Mouse (Mus musculus) lung, postnatal 14 days (tissue): ENCODE measurements around the gene Wdr66.
A peak's percentile ranks its signal among the peaks of the same experiment; 100 is the strongest.
"Not testable (repeated sequence)": the region's sequence is repeated elsewhere in the genome, so short reads cannot be mapped to it uniquely, and the experiment has no call there.

Source experiments
- DNase-seq: peaks from one replicate; pipeline ENCODE4 v3.0.0; 2021

Wdr66 gene

DNA sequence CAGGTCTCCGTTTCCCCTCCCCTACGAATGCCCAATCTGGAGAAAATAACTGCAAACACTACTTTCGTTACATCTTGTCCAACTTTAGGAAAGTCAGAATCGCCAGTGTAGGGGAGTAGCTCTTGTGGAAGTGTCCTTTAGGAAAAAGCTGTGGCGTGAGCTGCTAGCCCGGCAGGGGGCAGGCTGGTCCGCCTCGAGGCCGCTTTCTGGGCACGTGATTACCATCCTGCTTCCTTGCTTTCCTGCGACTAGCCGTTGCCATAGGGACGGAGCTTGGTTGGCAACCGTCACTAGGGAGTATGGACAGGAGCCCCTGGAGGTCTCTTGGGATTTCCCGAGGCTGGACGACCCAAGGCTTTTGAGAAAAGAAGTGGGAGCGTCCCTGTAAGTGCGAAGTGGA is at the start of gene Wdr66:
TSS of gene Wdr66 (plus strand) at position 269 of the 400 bp plus-strand sequence.
- DNase-seq = peak; percentile 84

DNA sequence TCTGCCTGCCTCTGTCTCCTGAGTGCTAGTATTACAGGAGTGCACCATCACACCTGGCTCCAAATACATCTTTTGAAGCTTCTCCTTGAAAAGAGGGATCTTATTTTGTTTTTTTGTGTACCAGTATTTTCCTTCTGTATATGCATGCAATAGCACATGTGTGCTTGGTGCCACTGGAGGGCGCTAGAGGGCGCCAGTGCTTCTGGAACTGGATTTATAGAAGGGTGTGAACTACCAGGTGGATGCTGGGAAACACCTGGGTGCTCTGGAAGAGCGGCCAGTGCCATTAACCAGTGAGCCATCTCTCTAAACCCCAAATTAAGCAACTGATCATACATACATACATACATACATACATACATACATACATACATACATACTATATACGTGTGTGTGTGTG is 49.1 kb upstream of the Wdr66 start:
- not testable (repeated sequence) for DNase-seq

DNA sequence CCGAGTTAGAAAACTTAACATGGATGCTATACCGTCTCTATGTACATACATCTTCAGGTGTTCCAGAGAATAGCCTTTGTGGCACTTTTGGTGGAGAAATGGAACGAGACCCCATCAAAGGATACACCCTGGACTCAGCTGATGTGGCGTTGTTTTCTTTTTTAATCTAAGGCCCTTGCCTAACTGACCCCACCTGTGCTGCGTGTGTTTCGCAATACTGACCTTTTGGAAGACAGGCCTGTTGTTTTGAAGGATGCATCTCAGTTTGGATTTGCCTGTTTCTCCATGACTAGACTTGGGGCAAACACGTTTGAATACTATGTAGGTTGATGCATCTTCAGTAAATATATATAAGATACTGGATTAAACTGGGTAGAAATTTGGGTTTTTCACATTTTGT is 48.3 kb upstream of the Wdr66 start:
- not testable (repeated sequence) for DNase-seq

DNA sequence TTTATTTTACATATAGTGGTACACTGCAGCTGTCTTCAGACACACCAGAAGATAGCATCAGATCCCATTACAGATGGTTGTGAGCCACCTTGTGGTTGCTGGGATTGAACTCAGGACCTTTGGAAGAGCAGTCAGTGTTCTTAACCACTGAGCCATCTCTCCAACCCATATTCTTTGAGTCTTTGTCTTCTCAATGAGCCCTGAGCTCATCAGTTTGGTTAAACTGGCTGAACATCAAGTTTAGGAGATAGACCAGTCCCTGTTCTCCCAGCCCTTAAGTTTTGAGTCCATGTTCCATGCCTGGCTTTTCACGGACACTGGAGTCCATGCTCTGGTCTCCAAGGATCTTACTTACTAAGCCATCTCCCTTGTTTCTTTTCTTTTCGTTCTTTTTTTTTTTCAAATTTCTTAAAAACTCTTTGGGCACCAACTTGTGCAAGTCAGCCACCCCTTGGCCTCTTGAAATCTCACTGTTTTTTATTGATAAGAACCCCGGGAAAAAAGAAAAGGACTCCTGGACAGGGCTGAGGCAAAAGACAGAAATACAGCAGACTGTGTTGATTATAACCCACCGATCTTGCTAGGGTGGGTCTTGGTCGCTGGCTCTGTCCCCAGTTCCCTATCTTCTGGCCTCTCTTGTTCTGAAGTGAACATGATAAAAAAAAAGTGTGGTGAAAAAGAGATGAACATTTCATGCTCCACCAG is 29.4 kb upstream of the Wdr66 start:
- not testable (repeated sequence) for DNase-seq

DNA sequence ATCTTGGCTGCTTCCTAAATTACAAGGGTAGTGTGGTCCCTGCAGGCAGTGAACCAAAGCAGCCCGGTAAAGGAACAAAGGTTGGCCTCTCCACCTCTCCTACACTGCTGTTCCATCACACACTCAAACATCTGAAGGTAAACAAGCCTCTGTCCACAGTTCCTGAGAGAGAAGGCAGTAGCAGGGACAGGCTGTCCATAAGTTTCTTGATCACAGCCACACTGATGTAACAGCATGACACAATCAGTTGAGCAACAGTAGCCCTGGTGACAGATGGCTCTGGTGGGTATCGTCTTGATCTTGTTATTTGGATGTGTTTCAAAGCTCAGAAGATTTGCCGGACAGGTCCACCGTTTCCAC is 28.9 kb upstream of the Wdr66 start:
- DNase-seq = no peak

DNA sequence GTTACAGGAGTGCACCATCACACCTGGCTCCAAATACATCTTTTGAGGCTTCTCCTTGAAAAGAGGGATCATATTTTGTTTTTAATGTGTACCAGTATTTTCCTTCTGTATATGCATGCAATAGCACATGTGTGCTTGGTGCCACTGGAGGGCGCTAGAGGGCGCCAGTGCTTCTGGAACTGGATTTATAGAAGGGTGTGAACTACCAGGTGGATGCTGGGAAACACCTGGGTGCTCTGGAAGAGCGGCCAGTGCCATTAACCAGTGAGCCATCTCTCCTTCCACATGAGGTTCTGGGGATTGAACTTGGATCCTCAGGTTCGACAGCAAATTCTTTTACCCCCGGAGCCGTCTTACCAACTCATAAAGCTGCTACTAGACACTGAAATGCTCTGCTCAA is 28.0 kb upstream of the Wdr66 start:
- not testable (repeated sequence) for DNase-seq

DNA sequence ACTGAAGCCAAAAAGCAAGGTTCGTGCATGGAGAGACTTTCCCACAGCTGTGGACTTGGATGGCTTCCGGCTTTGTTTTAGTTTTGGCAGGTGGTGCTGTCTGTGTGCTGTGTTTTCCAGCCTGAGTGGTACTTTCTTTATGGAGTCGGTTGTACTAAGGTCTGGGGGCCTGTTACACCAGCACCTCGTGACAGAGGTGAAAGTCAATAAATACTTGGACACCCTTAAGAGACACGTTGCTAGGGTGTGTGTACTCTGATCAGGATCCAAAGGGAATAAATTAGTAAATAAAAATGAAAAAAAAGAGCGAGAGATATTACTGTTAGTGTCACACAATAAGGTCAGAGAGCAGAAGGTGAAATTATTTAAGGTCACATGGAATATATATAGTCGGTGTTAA is 25.1 kb upstream of the Wdr66 start:
- no peak for DNase-seq

DNA sequence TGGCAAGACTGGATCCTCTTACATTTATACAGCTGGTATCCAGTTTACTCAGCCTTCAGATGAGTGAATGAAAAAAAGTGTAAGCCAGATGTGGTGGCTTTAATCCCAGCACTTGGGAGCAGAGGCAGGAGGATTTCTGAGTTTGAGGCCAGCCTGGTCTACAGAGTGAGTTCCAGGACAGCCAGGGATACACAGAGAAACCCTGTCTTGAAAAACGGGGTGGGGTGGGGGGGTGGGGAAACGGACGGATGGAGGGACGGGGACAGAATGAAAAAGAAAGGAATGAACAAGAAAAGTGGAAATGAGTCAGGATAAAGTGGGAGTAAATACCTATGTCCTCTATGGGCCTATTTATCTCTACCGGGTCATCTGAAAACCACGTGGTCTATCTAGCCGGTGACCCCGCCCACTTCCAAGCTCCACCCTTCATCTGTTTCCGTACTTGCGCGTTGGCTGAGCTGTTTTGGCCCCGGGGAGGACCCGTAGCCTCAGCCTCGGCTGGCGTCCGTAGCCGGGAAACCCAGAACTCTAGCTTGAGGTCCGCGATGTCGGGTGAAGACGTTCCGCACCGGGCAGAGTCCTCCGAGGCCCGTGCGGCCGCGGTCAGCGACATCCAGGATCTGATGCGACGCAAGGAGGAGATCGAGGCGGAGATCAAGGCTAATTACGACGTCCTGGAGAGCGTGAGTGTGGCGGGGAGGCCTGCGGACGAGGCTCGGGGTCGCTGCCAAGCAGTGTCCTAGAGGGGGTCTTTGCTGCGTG is 24.0 kb upstream of the Wdr66 start:
- DNase-seq = peak; percentile 95

DNA sequence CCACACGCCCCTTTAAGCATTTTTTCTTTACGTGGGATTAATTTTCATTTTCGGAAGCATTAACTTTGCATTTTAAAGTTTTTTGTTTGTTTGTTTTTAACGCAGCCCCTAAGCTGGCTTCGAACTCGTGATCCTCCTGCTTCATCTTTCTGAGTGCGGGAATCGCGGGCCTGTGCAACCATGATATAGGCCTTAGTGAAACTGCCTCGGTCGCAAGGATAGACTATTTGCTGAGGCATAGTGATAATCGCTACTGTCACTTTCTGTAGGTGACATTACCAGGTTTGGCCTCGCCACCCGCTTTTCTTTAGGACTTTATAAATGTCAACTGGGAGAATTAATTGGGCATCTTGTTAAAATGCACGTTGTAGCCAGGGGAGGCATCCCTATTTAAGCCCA is 23.4 kb upstream of the Wdr66 start:
- no peak for DNase-seq

DNA sequence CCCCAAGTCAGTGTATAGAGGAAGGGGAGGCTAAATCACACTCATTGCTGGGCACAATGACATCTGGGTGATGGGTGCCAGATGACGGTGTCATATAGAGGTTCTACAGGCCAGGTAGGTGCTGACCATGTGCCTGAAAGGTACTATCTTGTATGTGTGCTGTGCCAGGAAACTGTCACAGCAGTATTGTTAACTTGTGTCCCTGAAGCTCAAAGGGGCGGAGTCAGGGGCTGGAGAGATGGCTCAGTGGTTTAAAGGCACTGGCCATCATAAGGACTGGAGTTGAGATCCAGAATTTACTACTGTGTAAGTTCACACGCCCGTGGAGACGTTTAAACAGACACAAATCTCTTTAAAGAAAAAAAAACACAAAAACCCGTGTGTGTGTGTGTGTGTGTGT is 22.6 kb upstream of the Wdr66 start:
- no peak for DNase-seq

DNA sequence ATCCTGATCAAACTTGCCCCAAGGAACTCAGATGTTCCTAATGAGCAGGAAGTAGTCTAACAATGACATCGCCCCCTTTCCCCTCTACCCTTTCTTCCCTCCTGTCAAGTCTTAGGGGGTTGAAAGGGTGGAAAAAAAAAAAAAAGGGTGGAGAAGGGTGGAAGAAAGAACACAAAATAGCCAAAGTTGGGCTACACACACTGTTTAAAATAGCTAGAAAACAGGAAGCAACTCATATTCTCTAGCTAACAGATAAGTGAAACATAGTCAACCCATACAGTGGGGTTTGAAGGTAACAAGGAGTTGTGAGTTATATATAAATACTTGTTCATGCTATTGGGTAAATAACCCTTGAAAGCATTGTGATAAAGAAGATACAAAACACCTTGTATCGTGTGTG is 19.7 kb upstream of the Wdr66 start:
- no peak for DNase-seq

DNA sequence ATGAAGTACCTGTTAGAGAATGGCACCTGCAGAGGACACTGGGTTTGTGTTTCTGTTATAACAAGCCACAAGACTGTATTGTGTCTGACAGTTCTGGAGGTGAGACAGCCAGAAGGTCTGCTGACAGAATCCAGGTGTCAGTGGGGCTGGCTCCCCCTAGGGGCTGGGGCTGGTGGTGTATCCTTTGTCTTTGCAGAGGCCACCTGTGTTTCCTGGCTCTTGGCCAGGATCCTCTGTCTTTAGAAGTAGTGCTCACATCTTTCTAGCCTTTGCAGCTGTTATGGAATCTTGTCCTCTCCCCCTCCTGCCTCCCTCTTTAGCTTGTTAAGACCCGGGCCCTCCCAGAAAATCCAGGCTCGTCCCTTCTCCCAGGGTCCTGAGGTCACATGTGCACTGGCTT is 16.2 kb upstream of the Wdr66 start:
- DNase-seq = peak; percentile 54

DNA sequence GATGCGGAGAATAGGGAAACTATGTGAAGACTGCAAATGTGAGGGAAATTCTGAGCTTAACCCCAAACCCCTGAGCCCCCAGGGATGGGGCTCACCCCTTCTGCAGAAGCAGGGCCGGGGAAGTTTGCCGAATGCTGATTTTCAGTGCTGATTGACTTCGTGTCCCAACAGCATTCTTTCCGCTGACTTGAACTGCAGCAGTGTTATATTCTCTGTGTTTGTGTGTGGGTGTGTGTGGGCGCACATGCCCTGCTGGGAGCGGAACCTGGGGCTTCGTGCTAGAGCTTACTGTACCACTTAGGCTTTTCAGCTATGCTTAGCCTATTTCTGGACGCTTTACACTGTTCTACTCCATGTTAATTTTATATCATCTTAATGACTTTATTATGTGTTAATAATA is 15.5 kb upstream of the Wdr66 start:
- no peak for DNase-seq

DNA sequence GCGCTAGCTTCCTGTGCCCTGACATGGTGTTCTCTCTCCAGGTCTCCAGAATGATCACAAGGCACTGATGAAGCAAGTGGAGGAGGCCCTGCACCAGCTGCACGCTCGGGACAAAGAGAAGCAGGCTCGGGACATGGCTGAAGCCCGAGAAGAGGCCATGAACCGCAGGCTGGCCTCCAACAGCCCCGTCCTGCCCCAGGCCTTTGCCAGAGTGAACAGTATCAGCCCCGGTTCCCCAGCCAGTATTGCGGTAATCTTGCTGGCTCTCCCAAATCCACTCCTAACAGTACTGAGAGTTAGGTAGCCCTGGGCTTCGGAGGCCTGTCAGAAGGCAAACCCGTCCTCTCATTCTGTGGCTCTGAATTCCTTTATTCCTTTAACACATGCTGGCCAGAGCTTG is 12.4 kb upstream of the Wdr66 start:
- peak; percentile 27 for DNase-seq

DNA sequence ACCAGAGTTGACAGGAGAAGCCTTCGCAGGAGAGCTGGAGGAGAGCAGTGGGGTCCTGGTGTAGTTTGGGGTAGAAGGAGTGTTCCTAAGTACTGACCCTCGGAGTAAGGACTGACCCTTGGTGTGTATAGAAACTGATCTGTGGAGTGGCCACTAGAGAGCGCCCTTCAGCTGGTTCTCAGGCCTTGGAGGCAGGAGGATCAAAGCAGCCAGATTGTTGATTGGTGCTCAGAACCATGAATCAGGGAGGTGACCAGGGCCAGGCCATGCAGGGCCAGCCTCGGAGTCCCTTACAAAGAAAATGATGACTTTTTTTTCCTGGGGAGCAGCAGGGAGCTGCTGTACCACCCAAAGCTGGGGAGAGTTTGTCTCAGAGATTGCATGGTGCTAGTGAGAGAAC is 6.4 kb upstream of the Wdr66 start:
- DNase-seq = peak; percentile 62

DNA sequence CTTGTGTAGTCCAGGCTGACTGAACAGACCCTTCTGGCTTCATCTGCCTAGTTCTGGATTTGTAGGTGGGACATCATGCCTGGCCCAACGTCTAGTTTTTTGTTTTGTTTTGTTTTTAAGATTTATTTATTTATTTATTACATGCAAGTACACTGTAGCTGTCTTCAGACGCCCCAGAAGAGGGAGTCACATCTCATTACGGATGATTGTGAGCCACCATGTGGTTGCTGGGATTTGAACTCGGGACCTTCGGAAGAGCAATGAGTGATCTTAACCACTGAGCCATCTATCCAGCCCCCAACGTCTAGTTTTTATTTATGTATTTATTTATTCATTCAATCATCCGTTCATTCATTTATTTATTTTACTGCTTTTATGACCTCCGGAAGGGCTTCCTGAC is 512 bp upstream of the Wdr66 start:
- no peak for DNase-seq

DNA sequence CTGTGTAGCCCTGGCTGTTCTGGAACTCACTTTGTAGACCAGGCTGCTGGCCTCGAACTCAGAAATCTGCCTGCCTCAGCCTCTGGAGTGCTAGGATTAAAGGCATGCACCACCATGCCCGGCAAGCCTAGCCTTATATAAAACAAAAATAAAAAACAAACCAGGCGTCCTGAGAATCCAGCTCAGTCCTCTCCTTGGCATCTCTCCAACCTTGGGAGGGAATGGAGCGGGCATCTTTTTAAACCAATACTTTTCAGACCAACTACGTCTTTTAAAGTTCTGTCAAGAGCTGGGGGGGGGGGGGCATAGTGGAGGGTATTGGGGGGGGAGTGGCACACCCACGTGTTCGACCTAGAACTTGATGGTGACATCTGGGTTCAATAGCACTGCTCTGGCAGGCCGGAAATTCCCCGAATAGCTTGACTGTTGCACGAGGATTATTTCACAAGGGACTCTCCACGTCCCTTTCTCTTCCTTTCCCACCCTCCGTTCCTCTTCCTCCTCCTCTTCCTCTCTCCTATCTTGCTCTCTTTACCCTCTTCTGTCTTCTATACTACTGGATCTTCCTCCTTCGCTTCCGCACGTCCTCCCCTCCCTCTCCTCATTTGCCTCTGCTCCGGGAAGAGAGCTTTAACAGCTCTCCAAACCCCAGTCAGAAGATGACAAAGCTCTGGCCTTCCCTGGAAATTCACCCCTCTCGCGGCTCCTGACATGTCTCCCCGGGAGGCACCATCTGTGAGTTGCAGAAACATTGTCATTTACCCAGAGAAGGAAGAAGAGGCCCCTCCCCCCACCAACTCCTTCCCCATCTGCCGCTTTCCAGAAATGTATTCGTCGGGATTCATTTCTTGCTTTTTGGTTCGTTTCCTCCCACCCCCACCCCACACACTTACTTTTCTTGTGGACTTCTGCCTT is 5.2 kb downstream of the Wdr66 start:
- DNase-seq = peak; percentile 37

DNA sequence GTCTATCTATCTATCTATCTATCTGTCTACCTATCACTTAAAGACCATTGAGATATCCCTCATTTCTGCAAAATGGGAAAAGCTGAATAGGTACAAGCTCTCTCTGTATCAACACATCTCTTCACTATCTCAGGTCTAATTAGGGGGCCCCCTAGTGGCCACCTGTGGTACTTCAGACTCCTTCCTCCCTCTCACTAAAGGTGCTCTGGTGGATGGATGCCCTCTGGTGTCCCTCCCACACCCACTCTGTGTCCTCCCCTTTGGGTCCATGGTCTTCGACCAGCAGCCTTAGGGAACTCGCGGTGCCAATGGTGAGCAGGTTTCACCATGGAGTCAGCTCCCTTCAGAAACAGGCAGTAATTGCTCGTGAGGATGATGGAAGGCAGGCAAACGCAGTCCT is 7.1 kb downstream of the Wdr66 start:
- peak; percentile 73 for DNase-seq

DNA sequence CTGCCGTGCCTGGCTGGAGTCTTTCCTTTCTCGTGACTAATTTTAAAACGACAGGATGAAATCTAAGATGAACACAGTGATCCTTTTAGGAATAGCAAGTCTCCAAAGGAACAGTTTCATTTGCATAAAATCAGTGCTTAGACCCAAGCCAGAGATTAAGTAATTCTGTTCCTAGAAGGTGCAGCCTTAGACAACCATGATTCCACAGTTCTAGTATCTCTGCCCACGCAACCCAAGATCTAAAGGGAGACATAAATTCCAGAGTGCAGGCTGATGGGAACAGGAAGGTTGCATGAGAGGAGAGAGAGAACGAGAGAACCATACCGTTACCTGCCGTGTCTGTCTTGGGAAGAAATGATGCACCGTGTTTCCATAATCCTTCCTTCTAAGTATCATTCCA is 8.8 kb downstream of the Wdr66 start:
- DNase-seq = no peak

DNA sequence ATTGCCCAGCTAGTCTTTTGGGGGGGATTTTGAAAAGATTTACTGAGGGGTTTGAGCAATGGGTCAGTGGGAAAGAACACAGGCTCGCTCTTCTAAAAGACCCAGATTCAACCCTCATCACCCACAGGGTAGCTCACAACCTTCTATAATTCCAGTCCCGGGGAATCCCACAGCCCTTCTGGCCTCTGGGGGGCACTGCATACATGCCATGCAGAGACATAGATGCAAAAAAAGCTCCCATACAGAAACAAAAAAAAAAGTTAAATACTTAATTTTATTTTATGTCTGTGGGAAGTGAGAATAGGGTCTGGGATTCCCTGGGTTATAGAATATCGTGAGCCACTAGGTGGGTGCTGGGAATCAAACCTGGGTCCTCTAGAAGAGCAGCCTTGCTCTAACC is 15.0 kb downstream of the Wdr66 start:
- no peak for DNase-seq

DNA sequence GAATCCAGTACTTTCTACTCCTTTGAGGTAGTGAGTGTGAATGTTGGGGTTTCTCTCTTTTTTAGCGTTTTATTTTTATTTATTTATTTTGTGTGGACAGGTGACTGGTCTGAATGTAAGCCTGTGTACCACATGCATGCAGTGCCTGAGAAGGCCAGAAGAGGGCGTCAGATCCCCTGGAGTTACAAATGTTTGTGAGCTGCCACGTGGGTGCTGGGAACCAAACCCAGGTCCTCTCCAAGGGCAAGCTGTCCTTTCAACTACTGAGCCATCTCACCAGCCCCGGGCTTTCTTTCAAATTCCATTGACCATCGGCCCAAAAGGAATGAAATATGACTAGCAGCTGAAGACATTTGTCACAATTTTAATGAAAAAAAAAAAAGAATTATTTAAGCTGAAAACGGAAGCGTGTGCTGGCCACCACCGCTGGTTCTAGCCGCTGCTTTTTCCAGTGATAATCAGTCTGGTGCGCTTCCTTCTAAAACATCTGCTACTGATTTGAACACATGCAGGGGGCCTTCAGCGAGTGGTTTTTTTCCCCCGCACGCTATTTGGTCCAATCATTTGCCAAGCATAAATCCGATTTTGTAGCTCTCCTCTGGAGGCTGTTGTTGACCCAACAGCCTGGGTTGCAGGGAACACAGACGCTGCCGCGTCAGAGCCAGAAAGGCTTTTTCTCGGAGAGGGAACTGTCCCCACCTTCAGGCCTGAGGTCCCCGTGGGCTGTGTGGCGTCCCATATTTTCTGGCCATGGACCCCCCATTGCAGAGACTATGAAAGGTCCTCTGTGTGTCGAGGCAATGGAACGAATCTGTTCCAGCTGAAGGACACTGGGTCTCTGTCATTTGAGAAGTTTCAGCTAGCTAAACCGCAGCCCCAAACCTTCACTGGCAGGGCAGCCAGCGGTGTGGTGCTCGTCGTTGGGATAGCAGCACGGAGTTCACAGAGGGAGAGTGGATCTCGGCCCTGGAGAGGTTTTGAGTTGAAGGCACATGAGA is 16.9 kb downstream of the Wdr66 start:
- DNase-seq = no peak

DNA sequence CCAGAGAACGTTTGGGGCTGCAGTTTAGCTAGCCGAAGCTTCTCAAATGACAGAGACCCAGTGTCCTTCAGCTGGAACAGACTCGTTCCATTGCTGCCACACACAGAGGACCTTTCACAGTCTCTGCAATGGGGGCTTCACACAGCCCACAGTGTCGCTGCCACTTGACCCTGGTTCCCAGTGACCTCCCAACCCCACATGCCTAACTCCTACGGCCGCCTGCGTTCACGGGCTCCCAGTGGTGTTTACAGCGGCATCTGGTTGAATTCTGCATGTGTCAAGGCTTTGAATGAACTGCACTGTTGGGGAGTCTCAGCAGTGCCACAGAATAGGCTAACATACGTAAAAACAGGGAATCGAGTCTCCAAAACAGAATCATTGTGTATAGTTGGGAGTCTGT is 19.0 kb downstream of the Wdr66 start:
- DNase-seq = no peak
